Mouse (Mus musculus): ENCODE data around the gene Vmn2r49. TPM values are rescaled to one million over a fixed set of nuclear protein-coding genes. Genes with fewer than 3 reads are reported as not detected.

The Vmn2r49 gene
- polyA plus RNA-seq (2012; rRNA removed; ENCODE audit: low replicate concordance), result not detected in 2 replicates

DNA sequence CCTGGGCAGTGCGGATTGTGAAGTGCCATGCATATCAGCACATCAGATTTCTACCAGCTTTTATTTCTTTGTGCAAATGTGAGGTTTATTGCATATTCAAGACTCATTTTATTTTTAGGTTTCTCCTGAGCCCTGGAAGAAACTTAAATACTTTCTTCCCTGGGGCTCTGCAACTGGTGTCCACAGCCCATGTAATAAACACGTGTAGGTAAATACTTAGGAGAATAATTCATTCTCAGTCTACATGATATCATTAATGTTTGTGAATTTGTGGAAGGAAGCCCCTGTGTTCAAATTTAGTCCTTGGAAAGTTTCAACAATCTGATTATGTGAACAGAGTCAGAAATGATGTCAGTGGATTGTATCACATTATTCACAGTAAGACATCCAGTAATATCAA lies at the start of gene Vmn2r49:
Vmn2r49 (minus strand) TSS at position 101 of the 400 bp plus-strand sequence.

GRCm38 (mm10) chr7:9953485-9953884 lies 38.6 kb downstream of the Vmn2r49 start, which contains the start of gene Vmn2r48:
Vmn2r48 (minus strand) TSS chr7:9953585.

Other genes with a start within 250 kb of the Vmn2r49 start
- gene Vmn2r46, start 221.7 kb downstream of the Vmn2r49 start, polyA plus RNA-seq (2012; rRNA removed; ENCODE audit: low replicate concordance), result not detected in 2 replicates
- not detected in 2 replicates for gene Vmn2r47, start 150.9 kb downstream of the Vmn2r49 start, polyA plus RNA-seq (2012; rRNA removed; ENCODE audit: low replicate concordance)
- gene Vmn2r48, start 38.7 kb downstream of the Vmn2r49 start, polyA plus RNA-seq (2012; rRNA removed; ENCODE audit: low replicate concordance), result not detected in 2 replicates
- not detected in 2 replicates for gene Vmn2r50, start 61.0 kb upstream of the Vmn2r49 start, polyA plus RNA-seq (2012; rRNA removed; ENCODE audit: low replicate concordance)
- gene Vmn2r51, start 113.5 kb upstream of the Vmn2r49 start, polyA plus RNA-seq (2012; rRNA removed; ENCODE audit: low replicate concordance), result not detected in 2 replicates
- not detected in 2 replicates for gene Vmn2r52, start 184.3 kb upstream of the Vmn2r49 start, polyA plus RNA-seq (2012; rRNA removed; ENCODE audit: low replicate concordance)